Mouse (Mus musculus): ENCODE data around the gene Asb4. TPM values are rescaled to one million over a fixed set of nuclear protein-coding genes. Genes with fewer than 3 reads are reported as not detected.

The Asb4 gene
- polyA plus RNA-seq, 1 experiment: 1.7 TPM

- H3K4me3 ChIP-seq (replicated peaks; ENCODE audit: control insufficient read depth, low read depth, low read length): no peak overlapping the region
- TF ChIP-seq CTCF (IDR thresholded peaks at IDR 0.05; ENCODE audit: control insufficient read depth, insufficient read depth, low read length): no peak
- no peak for TF ChIP-seq POLR2A (IDR thresholded peaks at IDR 0.05; ENCODE audit: borderline replicate concordance, control insufficient read depth, low read depth, low read length)
- 77% methylated on average over 7 of the region's 7 CpGs for WGBS
These were observed 2.0 kb downstream of the Asb4 start for GRCm38 (mm10) chr6:5385161-5385640.

GRCm38 (mm10) chr6:5386486-5386885, 3.3 kb downstream of the Asb4 start:
- Histone ChIP-seq H3K27ac (ENCODE audit: control insufficient read depth, insufficient read depth, low read depth, low read length, poor library complexity) (no peak overlapping the region), H3K4me1 (ENCODE audit: control insufficient read depth, insufficient read depth, low read length) (no peaks in the 10 kb centered on the region), H3K4me3 (replicated peaks; ENCODE audit: control insufficient read depth, low read depth, low read length) (no peak overlapping the region)
- no peak for TF ChIP-seq CTCF (IDR thresholded peaks at IDR 0.05; ENCODE audit: control insufficient read depth, insufficient read depth, low read length)
- TF ChIP-seq POLR2A (IDR thresholded peaks at IDR 0.05; ENCODE audit: borderline replicate concordance, control insufficient read depth, low read depth, low read length): no peak
- WGBS: 82% methylated on average over 4 of the region's 4 CpGs

More at GRCm38 (mm10) chr6:5385161-5385640, 2.0 kb downstream of the Asb4 start:
- H3K27ac ChIP-seq (ENCODE audit: control insufficient read depth, insufficient read depth, low read depth, low read length, poor library complexity): no peak overlapping the region
- no peaks in the 10 kb centered on the region for H3K4me1 ChIP-seq (ENCODE audit: control insufficient read depth, insufficient read depth, low read length)

DNA sequence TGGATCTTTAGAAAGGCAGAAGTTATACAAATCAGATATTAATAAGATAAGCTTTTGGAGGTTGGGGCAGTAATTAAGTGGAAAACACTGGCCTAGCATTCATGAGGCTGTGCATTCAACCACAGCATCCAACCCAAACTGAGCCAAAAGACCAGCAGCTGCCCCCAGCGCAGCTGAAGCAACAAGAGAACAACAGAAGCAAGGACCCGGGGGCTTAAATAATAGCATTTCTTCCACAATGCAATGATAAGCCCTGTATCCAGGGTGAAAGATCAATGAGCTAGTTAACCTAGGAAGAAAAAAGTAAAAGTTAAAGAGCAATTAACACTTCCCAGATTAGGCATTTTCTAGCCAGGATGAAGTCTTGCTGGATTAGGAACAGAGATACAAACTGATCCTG, 4.2 kb downstream of the Asb4 start:
- TF ChIP-seq CTCF (IDR thresholded peaks at IDR 0.05; ENCODE audit: control insufficient read depth, insufficient read depth, low read length): no peak
- TF ChIP-seq POLR2A (IDR thresholded peaks at IDR 0.05; ENCODE audit: borderline replicate concordance, control insufficient read depth, low read depth, low read length): no peak
- WGBS: 83% methylated on average over 2 of the region's 2 CpGs
- Histone ChIP-seq H3K4me1 (ENCODE audit: control insufficient read depth, insufficient read depth, low read length) (no peaks in the 10 kb centered on the region), H3K4me3 (replicated peaks; ENCODE audit: control insufficient read depth, low read depth, low read length) (no peak overlapping the region), H3K27ac (ENCODE audit: control insufficient read depth, insufficient read depth, low read depth, low read length, poor library complexity) (no peak overlapping the region)

DNA sequence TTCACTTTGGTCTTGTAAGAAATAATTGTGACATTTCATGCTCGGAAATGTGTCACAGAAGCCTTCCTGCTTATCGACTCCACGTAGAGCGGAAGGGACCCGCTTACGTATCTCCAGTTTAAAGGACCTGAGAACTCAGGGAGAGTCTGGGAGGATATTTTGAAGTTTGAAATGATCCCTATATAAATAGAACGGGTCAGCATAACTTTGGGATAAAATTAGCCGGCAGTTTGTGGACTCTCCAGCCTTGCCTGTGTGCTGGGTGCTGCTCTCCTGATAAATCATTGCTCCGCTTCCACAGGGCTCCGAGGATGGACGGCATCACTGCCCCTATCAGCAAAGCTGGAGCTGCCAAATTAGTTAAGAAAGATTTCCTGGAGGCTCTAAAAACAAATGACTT, 7.1 kb downstream of the Asb4 start:
- Histone ChIP-seq H3K4me3 (replicated peaks; ENCODE audit: control insufficient read depth, low read depth, low read length) (no peak overlapping the region), H3K27ac (ENCODE audit: control insufficient read depth, insufficient read depth, low read depth, low read length, poor library complexity) (no peak overlapping the region), H3K4me1 (ENCODE audit: control insufficient read depth, insufficient read depth, low read length) (no peaks in the 10 kb centered on the region)
- no peak for TF ChIP-seq POLR2A (IDR thresholded peaks at IDR 0.05; ENCODE audit: borderline replicate concordance, control insufficient read depth, low read depth, low read length)
- TF ChIP-seq CTCF (IDR thresholded peaks at IDR 0.05; ENCODE audit: control insufficient read depth, insufficient read depth, low read length): no peak
- 9% methylated on average over 11 of the region's 11 CpGs for WGBS

DNA sequence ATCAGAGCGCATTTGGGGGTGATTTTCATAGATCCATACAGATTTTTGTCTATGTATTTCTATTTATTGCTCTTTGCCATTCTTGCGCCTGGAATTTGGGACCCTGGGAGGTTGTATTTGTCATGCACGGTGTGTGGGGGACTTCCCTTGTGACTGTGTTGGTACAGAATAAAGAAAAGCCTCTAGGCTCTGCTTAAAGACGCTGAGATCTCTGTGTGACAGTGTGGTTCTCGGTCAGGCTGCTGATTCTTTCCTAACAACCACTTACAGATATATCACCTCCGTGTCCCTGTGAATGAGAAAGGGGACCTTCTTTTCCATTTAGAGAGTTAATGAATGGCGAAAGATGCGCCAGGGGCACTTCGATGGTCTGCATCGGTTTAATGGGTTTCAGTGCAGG, 7.8 kb downstream of the Asb4 start:
- Histone ChIP-seq H3K27ac (ENCODE audit: control insufficient read depth, insufficient read depth, low read depth, low read length, poor library complexity) (no peak overlapping the region), H3K4me1 (ENCODE audit: control insufficient read depth, insufficient read depth, low read length) (no peaks in the 10 kb centered on the region), H3K4me3 (replicated peaks; ENCODE audit: control insufficient read depth, low read depth, low read length) (no peak overlapping the region)
- WGBS: 53% methylated on average over 10 of the region's 10 CpGs
- TF ChIP-seq POLR2A (IDR thresholded peaks at IDR 0.05; ENCODE audit: borderline replicate concordance, control insufficient read depth, low read depth, low read length): no peak
- no peak for TF ChIP-seq CTCF (IDR thresholded peaks at IDR 0.05; ENCODE audit: control insufficient read depth, insufficient read depth, low read length)

DNA sequence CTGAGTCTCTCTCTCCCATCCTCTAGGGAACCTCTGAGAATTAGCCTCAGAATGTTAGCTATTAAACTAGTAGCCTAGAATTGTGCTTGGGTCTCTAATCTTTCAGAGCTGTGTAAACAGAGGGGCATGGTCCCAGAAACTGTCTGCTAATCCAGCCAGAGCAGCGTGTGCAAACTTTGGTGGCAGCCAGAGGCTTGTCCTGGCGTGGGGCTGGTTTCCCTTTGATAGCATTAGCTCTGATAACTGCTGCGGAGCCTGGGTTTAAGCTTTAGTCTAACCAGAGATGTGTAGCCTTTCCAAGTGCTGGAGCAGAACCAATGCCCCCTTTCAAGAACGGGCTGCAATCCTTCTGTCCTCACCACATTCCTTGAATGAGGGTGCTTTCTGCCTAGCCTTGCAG, 11.8 kb downstream of the Asb4 start:
- no peak overlapping the region for H3K27ac ChIP-seq (ENCODE audit: control insufficient read depth, insufficient read depth, low read depth, low read length, poor library complexity)
- 45% methylated on average over 4 of the region's 4 CpGs for WGBS

DNA sequence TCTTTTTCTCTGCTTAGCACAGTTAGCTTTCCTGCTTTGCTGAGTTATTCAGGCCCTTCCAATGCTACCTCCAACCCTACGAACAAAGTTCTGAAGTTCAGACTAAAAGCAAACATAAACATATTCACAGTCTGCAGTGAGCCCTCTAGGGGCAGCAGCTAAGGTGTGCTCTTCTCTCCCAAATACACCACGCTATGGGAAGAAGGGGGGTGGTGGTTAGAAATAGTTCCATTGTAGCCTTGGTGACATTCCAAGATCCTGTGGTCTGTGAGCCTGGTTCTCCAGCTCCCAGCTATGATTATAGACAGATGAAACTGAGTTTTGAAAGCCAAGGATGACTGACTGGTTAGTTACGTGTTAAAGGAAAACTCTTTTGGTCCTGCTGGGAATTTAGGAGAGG, 13.6 kb downstream of the Asb4 start:
- WGBS: 51% methylated on average over 3 of the region's 3 CpGs
- H3K27ac ChIP-seq (ENCODE audit: control insufficient read depth, insufficient read depth, low read depth, low read length, poor library complexity): no peak overlapping the region

More for the DNA sequence above, 11.8 kb downstream of the Asb4 start:
- no peak overlapping the region for H3K4me3 ChIP-seq (replicated peaks; ENCODE audit: control insufficient read depth, low read depth, low read length)
- no peaks in the 10 kb centered on the region for H3K4me1 ChIP-seq (ENCODE audit: control insufficient read depth, insufficient read depth, low read length)
- TF ChIP-seq POLR2A (IDR thresholded peaks at IDR 0.05; ENCODE audit: borderline replicate concordance, control insufficient read depth, low read depth, low read length): no peak
- no peak for TF ChIP-seq CTCF (IDR thresholded peaks at IDR 0.05; ENCODE audit: control insufficient read depth, insufficient read depth, low read length)

GRCm38 (mm10) chr6:5401394-5401793, 18.2 kb downstream of the Asb4 start:
- 1% methylated on average over 3 of the region's 3 CpGs for WGBS
- TF ChIP-seq POLR2A (IDR thresholded peaks at IDR 0.05; ENCODE audit: borderline replicate concordance, control insufficient read depth, low read depth, low read length) (no peak), CTCF (IDR thresholded peaks at IDR 0.05; ENCODE audit: control insufficient read depth, insufficient read depth, low read length) (peak; percentile 70)
- no peaks in the 10 kb centered on the region for H3K4me1 ChIP-seq (ENCODE audit: control insufficient read depth, insufficient read depth, low read length)
- H3K4me3 ChIP-seq (replicated peaks; ENCODE audit: control insufficient read depth, low read depth, low read length): no peak overlapping the region
- no peak overlapping the region for H3K27ac ChIP-seq (ENCODE audit: control insufficient read depth, insufficient read depth, low read depth, low read length, poor library complexity)

More for the DNA sequence above, 13.6 kb downstream of the Asb4 start:
- TF ChIP-seq POLR2A (IDR thresholded peaks at IDR 0.05; ENCODE audit: borderline replicate concordance, control insufficient read depth, low read depth, low read length): no peak
- no peak for TF ChIP-seq CTCF (IDR thresholded peaks at IDR 0.05; ENCODE audit: control insufficient read depth, insufficient read depth, low read length)
- no peaks in the 10 kb centered on the region for H3K4me1 ChIP-seq (ENCODE audit: control insufficient read depth, insufficient read depth, low read length)
- H3K4me3 ChIP-seq (replicated peaks; ENCODE audit: control insufficient read depth, low read depth, low read length): no peak overlapping the region
